Mouse (Mus musculus) CH12.LX (cell line): Measurements from ENCODE around the gene Ric8b.

Experiments used
- CTCF ChIP-seq, 2 experiments: IDR thresholded peaks in 1 of 2; conservative IDR thresholded peaks in 1 of 2; 2 replicates each; pipeline ENCODE4 v1.5.1; 2011 to 2012; ENCODE audit warnings: low read depth in 2 of 2, low read length in 2 of 2, improper control_type of control experiment in 1 of 2, inconsistent platforms in 1 of 2, mild to moderate bottlenecking in 1 of 2, moderate library complexity in 1 of 2
- ELF1 ChIP-seq: IDR thresholded peaks from 2 replicates; pipeline ENCODE4 v1.6.1; 2014; ENCODE audit warnings: low read depth, mild to moderate bottlenecking, inconsistent platforms, low read length, improper control_type of control experiment
- EP300 ChIP-seq: IDR thresholded peaks from 2 replicates; pipeline ENCODE4 v1.6.1; 2011; ENCODE audit warnings: low read length, improper control_type of control experiment
- ETS1 ChIP-seq: conservative IDR thresholded peaks from 2 replicates; pipeline ENCODE4 v1.6.1; 2012; ENCODE audit warnings: low read depth, mild to moderate bottlenecking, inconsistent platforms, low read length, improper control_type of control experiment, moderate library complexity
- KAT2A ChIP-seq: IDR thresholded peaks from 2 replicates; pipeline ENCODE4 v1.6.1; 2012; ENCODE audit warnings: low read length, improper control_type of control experiment, inconsistent platforms; ENCODE audit not compliant: insufficient replicate concordance
- MAX ChIP-seq: IDR thresholded peaks from 2 replicates; pipeline ENCODE4 v1.6.1; 2011; ENCODE audit warnings: low read length, improper control_type of control experiment
- MEF2A ChIP-seq: IDR thresholded peaks from 2 replicates; pipeline ENCODE4 v1.6.1; 2014; ENCODE audit warnings: low read depth, mild to moderate bottlenecking, inconsistent platforms, low read length, improper control_type of control experiment, borderline replicate concordance
- POLR2A ChIP-seq: IDR thresholded peaks from 2 replicates; pipeline ENCODE4 v1.6.1; 2011; ENCODE audit warnings: low read depth, mild to moderate bottlenecking, improper control_type of control experiment, low read length
- POLR2AphosphoS2 ChIP-seq: IDR thresholded peaks from 2 replicates; pipeline ENCODE4 v1.6.1; 2011; ENCODE audit warnings: low read depth, low read length, improper control_type of control experiment
- USF1 ChIP-seq: IDR thresholded peaks from 2 replicates; pipeline ENCODE4 v1.6.1; 2014; ENCODE audit warnings: low read depth, mild to moderate bottlenecking, inconsistent platforms, low read length, improper control_type of control experiment
- ZC3H11A ChIP-seq: IDR thresholded peaks from 2 replicates; pipeline ENCODE4 v1.6.1; 2012; ENCODE audit warnings: low read depth, mild to moderate bottlenecking, inconsistent platforms, low read length, improper control_type of control experiment

DNA sequence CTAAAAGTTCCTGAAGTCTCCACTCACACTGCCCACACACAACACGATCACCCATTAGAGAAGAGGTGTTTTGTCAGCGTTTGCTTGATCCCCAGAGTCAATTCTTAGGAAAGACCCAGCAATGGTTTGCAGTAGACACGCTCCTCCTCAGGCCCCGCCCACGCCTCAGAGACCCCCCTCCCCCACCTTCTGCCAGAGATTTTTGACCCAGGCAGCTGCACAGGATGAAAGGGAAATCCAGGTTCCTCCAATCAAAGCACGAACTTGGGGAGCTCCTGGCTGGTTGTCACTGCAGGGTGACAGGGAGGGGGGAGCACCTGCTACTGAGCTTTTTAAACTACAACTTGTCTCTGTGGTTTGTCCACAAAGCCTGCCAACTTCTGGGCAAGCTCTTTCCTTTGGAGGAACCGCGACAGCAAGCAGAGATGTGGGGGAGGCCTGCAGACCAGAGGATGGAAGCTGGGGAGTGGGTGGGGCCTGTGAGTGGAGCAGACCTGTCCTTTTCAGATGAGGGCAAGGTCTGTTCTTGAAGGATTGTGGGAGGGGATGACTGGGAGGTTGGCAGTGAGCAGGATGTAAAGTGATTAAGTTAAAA is 117.8 kb downstream of the Ric8b start:
- TF ChIP-seq EP300 (no peak), ZC3H11A (no peak), MEF2A (no peak), POLR2A (no peak), MAX (no peak), CTCF (conservative IDR thresholded peaks at IDR 0.05 in 1 of 2, IDR thresholded peaks at IDR 0.05 in 1 of 2; ENCODE audit: low read depth in 2 of 2, low read length in 2 of 2) (no peak), POLR2AphosphoS2 (no peak), KAT2A (no peak), ELF1 (no peak), ETS1 (no peak), USF1 (no peak)
